Mouse (Mus musculus): ENCODE data around the gene Slc25a5.

The Slc25a5 gene

DNA sequence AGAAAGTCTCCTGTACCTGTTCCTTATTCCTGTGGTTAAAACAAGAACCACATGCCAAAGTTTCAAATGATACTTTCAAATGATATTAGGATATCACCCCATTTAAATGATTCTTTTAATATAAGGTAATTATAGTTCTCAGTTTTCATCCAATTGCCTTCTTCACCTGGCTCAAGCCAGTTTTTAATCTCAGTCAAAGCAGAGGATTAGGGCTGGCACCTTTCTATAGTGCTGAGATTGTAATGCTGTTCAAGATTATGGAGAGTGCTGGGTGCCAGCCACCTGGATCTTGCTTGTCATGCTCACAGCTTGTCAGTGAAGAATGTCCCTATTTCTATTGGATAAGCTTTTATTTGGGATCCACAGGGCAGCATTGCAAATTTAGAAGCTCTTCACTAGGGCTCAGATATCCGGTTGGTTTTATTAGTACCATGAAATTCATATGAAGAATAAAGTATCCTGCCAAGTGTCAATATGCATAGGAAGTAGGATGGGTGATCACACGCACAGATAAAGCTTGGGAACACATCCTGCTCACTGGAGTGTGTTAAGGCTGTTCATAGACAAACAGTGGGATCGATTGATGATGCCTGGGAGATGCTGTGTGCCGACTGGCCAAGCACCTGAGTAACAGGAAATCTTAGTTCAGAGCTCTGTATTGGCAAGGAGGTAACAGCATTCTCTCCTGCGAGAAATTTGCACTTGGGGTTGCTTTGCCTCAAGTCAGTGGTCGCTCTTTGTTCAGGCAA, 3.9 kb downstream of the Slc25a5 start:
- no peak for DNase-seq (ENCODE audit: low read depth, low spot score)

- peak; percentile 33 for DNase-seq (ENCODE audit: low read depth, low spot score)
Observed at GRCm38 (mm10) chrX:36803189-36803588, 7.7 kb downstream of the Slc25a5 start.

- no peak for DNase-seq (ENCODE audit: low read depth, low spot score)
Observed at GRCm38 (mm10) chrX:36804196-36804595, 8.7 kb downstream of the Slc25a5 start.

DNA sequence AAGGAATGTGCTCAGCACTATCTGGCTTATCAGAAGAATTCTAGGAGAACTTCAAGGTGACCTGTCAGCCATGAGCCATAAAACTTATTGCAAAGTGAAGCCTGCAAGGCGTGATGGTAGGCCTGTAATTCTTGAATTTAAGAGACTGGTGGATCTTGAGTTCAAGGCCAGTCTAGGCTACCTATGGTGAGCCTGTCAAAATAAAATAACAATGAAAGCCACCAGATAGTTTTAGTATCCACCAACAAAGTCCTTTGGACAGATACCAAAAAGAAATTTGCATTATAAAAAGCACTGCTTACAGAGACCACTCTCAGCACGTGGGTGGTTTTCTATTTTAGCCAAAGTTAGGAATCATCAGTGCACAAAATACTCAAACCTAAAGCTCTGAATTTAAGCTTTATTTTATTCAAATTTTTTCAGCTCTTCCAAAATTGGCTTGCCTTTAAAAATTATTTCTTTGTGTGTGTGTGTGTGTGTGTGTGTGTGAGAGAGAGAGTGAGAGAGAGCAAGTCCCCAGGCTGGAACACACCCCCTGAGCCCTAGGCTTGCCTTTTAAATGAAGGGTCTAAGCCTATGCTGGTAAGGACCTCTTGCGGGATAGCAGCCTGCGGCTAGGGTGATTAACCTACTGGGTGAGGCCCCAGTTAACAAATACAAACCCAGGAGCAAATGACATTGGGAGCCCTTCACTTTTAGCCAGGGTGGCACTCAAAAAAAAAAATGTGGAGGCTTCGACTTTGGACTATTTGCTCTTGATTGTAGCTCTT, 10.2 kb downstream of the Slc25a5 start:
- DNase-seq (ENCODE audit: low read depth, low spot score) = no peak

- peak; percentile 91 for DNase-seq (ENCODE audit: low read depth, low spot score)
Observed at GRCm38 (mm10) chrX:36807360-36808317, 12.2 kb downstream of the Slc25a5 start.

DNA sequence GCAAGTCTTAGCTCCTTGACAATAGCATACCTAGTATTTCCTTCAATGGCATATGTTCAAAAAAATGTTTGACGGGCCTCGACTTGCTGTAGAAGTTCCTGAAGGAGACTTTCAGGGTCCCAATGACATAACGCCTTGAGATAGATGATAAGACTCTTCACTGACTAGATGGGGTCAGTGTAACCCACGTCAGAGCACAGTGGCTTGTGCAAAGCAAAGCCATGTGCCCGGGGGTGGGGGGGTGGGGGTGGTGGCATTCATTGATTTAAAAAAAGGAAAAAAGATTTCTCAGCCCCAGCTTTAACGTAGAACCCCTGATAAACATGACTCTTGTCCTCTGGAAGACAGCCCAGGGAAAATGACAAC, 12.8 kb downstream of the Slc25a5 start:
- DNase-seq (ENCODE audit: low read depth, low spot score) = no peak

DNA sequence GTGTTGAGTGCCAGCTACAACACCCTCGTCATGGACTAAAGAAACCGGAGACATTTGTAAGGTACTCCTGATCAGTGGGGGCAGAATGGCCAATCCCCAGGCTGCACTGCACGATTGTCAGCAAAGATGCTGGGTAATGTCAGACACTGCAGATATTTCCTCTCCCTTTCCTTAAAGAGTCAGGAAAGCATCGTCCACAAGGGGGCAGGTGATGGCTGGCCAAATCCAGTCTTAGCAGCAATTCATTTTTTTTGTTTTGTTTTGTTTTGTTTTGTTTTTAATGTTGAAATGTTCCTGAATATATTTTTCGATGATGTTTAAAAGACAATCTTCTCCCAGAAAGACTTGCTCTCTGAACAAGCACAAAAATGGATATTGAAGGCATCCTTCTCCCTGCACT, 15.9 kb downstream of the Slc25a5 start:
- peak; percentile 33 for DNase-seq (ENCODE audit: low read depth, low spot score)

DNA sequence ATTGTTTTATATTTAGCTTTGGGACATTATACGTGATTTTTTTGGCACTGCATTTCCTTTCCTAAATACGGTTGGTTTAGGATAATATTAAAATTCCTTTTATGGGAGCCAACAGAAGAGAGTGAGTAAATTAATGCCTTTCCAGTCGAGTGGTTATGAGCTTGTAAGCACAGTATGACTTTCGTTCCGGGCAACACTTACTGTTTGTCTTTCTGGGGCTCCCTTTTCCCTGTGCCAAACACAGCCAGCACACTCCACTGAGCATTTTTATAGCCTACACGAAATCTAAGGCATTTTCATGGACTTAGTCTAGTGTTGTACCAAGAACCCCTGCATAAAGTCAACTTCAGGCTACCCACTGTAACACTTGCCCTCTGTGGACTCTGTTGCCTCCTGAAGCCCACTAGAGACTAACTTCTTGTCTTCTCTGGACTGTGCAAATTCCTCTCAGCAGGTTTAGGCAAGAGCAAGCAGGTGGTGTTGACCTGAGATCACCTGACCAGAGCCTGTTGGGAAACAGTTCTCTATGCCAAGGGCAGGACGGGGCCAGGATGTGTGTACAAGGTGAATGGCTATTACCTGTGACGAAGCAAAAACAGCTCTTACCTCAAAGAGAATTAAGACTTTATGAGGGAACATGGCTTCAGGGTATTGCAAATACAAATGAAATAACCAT, 18.8 kb downstream of the Slc25a5 start:
- no peak for DNase-seq (ENCODE audit: low read depth, low spot score)

DNA sequence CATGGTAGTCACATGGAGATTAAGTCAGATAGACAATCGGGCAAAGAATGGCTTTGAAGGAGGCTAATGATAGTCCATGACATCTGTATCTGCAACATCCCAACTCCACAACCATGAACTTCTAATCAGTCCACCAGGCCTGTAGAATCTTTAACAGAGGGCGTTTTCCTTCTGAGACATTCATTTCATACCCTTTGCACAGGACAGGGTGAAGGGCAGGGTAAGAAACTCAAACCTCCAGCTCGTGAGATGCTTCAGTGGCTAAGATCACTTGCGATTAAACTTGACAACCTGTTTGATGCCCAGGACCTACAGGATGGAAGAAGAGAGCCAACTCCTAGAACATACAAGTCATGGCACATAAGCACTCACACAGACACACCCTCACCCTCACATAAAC, 19.6 kb downstream of the Slc25a5 start:
- no peak for DNase-seq (ENCODE audit: low read depth, low spot score)

- no peak for DNase-seq (ENCODE audit: low read depth, low spot score)
Observed at GRCm38 (mm10) chrX:36815439-36815838, 20.0 kb downstream of the Slc25a5 start.

DNA sequence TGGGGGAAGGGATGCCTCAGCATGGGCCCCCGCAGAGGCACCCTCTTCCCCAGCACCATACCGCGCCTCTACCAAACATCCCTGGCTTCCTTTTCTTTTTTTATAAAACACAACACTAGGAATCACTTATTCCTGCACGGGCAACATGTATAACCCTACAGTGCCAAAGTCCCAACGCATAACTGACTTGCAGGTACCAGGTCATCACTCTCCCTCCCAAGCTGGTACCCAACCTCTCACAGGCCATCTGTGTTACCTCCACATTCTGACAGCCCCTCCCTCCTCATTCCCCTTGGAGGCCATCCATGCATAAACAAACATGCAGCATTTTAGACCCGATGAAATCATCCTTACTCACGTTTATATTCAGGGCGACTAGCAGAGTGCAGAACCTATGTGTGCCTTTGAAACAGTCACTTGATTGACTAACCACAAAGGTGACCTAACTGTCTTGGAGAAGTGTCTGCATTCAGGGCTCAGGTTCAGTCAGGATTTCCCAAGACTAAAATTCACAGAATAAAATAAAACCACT, 21.0 kb downstream of the Slc25a5 start:
- no peak for DNase-seq (ENCODE audit: low read depth, low spot score)

- DNase-seq (ENCODE audit: low read depth, low spot score) = no peak
Observed at GRCm38 (mm10) chrX:36816953-36817441, 21.5 kb downstream of the Slc25a5 start.

- no peak for DNase-seq (ENCODE audit: low read depth, low spot score)
Observed at GRCm38 (mm10) chrX:36819575-36819974, 24.1 kb downstream of the Slc25a5 start.

- peak; percentile 48 for DNase-seq (ENCODE audit: low read depth, low spot score)
Observed at GRCm38 (mm10) chrX:36820201-36820600, 24.8 kb downstream of the Slc25a5 start.

GRCm38 (mm10) chrX:36823932-36824711, 28.7 kb downstream of the Slc25a5 start:
- DNase-seq (ENCODE audit: low read depth, low spot score) = no peak

GRCm38 (mm10) chrX:36825032-36825431, 29.6 kb downstream of the Slc25a5 start:
- DNase-seq (ENCODE audit: low read depth, low spot score) = no peak

- no peak for DNase-seq (ENCODE audit: low read depth, low spot score)
Observed at GRCm38 (mm10) chrX:36826873-36827272, 31.4 kb downstream of the Slc25a5 start.

GRCm38 (mm10) chrX:36830271-36830670, 34.8 kb downstream of the Slc25a5 start:
- no peak for DNase-seq (ENCODE audit: low read depth, low spot score)

- no peak for DNase-seq (ENCODE audit: low read depth, low spot score)
Observed at GRCm38 (mm10) chrX:36831632-36832031, 36.2 kb downstream of the Slc25a5 start.
